Mouse (Mus musculus): ENCODE results near the gene Aff3. TPM values are rescaled to one million over a fixed set of nuclear protein-coding genes. Genes with fewer than 3 reads are reported as not detected.

The Aff3 gene
- polyA plus RNA-seq, 1 experiment from 2014 or later = 0.03 TPM

DNA sequence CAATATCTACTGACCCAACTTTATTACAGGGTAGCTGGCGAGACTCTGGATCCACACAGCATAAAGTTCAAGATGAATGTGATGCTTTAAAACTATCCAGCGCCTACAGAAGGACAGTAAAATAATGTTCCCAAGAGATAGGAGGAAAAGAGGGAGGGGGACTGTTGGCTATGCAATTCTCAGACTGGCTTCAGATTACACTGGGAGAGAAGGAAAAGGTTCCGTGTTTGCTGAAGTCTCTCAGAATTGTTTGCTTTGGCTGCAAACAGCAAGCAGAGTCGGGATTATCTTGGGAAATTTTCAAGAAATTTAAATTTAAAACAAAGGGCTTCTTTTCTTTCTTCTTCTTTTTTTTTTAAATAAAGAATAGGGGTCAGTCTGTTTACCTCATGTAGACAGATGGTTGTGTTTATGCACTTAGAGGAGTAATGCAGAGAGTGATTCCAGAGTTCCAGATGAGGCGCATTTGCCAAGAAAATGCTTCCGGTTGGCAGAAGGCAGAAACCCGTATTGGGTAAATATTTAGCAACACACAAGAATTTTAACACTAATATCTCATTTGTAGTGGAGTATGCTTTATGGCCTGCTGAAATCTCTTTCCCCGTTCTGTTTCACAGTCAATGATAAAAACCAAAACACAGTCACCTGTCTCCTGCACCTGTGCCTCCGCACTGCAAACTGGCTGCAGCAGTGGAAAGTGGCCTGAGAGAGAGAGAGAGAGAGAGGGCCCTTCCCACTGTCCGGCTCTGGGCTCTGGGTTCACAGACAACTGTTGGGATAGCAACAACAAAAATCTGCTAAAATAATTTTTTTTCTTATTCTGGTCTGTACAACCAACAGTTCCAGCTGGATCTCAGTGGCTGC lies 306.6 kb downstream of the Aff3 start:
- Histone ChIP-seq H3K36me3 (ENCODE audit: inconsistent target) (no peaks in the 10 kb centered on the region), H3K27ac (no peak overlapping the region), H3K4me3 (ENCODE audit: inconsistent target) (no peak overlapping the region), H3K79me2 (ENCODE audit: inconsistent target) (no peaks in the 10 kb centered on the region)
- 98% methylated on average over 10 of the region's 10 CpGs for WGBS (ENCODE audit: missing documents)

DNA sequence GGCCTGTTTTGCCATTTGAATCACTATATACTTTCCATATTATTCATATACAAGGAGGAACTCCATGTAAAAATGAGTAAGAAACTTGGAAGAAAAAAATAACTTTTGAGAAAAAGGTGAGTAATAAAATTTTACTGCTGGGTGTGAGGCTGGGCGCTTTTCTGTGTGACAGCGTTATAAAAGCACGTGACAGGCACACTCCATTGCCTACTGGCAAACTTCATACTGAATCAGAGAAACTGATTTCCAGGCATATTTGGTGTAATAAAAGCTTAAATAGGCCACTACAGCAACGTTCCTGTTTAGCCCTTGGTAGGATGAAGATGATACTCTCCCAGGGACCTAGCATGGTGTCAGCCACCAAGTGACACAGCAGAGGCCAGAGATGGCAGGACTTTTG lies 310.2 kb downstream of the Aff3 start:
- H3K36me3 ChIP-seq (ENCODE audit: inconsistent target) = no peaks in the 10 kb centered on the region
- 93% methylated on average over 4 of the region's 4 CpGs for WGBS (ENCODE audit: missing documents)
- no peak overlapping the region for H3K4me3 ChIP-seq (ENCODE audit: inconsistent target)
- no peaks in the 10 kb centered on the region for H3K79me2 ChIP-seq (ENCODE audit: inconsistent target)
- no peak overlapping the region for H3K27ac ChIP-seq

DNA sequence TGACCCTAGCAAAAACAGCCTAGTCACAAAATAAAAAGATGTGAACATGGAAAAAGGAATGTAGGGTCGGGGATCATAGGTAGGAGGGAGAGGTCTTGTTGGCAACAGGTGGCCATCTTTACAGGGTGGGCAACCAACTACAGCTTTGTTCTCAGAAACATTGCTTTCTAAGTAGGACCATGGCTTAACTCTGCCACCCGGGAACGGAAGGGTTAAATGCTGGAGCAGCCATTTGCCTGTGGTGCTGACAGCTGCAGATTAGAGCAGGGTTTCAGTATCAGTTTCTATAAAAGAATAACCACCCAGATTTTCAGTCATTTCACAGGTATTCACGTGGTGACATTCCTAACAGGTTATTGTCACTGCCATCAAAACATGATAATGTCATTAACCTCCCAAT lies 317.4 kb downstream of the Aff3 start:
- no peak overlapping the region for H3K4me3 ChIP-seq (ENCODE audit: inconsistent target)
- WGBS (ENCODE audit: missing documents) = 96% methylated on average over 4 of the region's 4 CpGs
- no peaks in the 10 kb centered on the region for H3K36me3 ChIP-seq (ENCODE audit: inconsistent target)

DNA sequence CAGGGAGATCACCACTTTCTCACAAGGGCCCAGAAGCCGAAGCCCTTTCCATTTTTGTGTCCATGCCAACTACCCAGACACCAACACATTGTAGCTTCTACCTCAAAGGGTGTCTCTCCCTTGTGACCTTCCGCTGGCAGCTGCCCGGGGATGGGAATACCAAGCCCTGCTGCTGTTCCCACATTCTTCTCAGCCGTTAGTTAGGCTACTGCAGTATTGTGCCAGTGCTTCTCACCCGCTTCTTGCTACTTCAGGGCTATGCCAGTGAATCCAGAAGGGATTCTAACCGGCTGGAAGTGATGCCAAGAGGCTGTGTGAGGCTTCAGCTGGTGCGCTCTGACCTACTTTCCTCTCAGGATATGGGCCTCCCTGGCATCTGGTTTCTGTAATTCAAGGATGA lies 330.5 kb downstream of the Aff3 start:
- no peak overlapping the region for H3K27ac ChIP-seq
- H3K4me3 ChIP-seq (ENCODE audit: inconsistent target) = no peak overlapping the region
- H3K36me3 ChIP-seq (ENCODE audit: inconsistent target) = no peaks in the 10 kb centered on the region
- no peaks in the 10 kb centered on the region for H3K79me2 ChIP-seq (ENCODE audit: inconsistent target)
- WGBS (ENCODE audit: missing documents) = 99% methylated on average over 7 of the region's 7 CpGs

More for the DNA sequence above, 317.4 kb downstream of the Aff3 start:
- Histone ChIP-seq H3K27ac (no peak overlapping the region), H3K79me2 (ENCODE audit: inconsistent target) (no peaks in the 10 kb centered on the region)

DNA sequence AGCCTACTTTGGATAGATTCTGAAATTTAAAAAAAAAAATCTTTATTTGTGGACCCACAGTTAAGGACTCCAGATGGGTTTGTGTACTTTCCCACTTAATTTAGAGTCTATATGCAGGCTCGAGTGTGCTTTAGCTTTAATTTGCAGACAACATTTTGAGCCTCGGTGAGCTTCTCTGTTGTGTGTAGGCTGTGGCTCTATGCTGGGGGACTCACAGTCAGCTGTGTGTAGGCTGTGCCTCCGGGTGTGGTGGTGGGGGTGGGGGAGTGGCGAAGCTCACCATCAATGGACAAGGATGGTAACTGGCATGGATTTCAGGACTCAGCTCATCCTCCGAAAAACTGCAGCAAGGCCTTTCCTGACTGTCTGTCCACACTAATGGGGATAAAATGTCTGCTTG lies 331.8 kb downstream of the Aff3 start:
- Histone ChIP-seq H3K27ac (no peak overlapping the region), H3K79me2 (ENCODE audit: inconsistent target) (no peaks in the 10 kb centered on the region), H3K36me3 (ENCODE audit: inconsistent target) (no peaks in the 10 kb centered on the region), H3K4me3 (ENCODE audit: inconsistent target) (no peak overlapping the region)
- 97% methylated on average over 5 of the region's 5 CpGs for WGBS (ENCODE audit: missing documents)

DNA sequence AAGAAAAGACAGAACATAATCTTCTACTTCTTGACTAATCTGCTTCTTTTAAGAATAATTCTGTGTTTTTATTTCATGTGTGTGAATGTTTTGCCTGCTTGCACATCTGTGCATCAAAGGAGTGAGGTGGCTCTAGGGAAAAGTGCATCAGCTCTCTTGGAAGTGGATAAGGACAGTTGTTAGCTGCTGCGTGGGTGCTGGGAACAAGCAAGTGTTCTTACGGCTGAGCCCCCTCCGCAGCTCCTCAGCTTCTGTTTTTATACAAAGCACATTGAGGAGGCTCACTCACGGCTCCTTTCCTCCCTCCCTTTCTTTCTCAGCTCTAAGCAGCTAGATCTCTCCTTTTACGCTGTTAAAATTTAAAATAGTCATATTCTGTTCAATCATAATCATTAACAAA lies 340.5 kb downstream of the Aff3 start:
- WGBS (ENCODE audit: missing documents) = 88% methylated on average over 5 of the region's 5 CpGs
- Histone ChIP-seq H3K4me3 (ENCODE audit: inconsistent target) (no peak overlapping the region), H3K27ac (no peak overlapping the region), H3K36me3 (ENCODE audit: inconsistent target) (no peaks in the 10 kb centered on the region), H3K79me2 (ENCODE audit: inconsistent target) (no peaks in the 10 kb centered on the region)

DNA sequence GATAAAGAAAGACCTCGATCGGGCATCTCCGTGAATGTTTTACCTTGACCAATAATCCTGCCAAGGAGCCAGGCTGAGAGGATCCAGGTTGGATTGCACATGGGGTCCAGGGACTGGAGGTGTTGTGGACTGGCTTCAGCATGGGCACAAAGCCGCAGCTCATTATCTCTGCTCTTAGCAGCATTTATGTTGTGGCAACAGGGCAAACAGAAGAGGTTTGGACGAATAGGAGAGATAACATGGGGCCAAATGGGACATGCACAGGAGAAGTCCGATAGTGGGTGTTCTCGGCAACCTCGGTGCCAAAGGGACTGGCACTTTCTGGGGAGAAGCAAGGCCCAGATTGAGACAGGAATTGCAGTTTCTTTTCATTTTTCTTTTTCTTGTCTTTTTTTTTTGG lies 342.9 kb downstream of the Aff3 start:
- H3K27ac ChIP-seq = no peak overlapping the region
- no peaks in the 10 kb centered on the region for H3K36me3 ChIP-seq (ENCODE audit: inconsistent target)
- no peak overlapping the region for H3K4me3 ChIP-seq (ENCODE audit: inconsistent target)
- over 99% methylated on average over 8 of the region's 8 CpGs for WGBS (ENCODE audit: missing documents)
- no peaks in the 10 kb centered on the region for H3K79me2 ChIP-seq (ENCODE audit: inconsistent target)

DNA sequence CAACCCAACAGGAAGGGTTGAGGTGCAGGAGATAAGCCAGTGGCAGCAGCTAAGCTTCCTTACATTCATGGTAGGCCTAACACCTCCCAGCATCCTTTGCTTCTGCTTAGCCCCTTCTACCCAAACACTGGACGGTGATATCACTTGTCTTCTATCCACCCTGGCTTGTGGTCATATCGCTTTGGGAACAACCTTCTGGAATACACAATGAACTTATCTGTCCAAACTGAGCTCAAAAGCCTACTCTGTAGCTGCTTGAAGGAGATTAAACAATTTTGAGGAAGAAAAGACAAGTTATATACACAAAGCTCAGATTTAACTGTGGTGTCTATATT lies 343.8 kb downstream of the Aff3 start:
- no peak overlapping the region for H3K27ac ChIP-seq
- H3K4me3 ChIP-seq (ENCODE audit: inconsistent target) = no peak overlapping the region
- 92% methylated on average over 2 of the region's 2 CpGs for WGBS (ENCODE audit: missing documents)
- no peaks in the 10 kb centered on the region for H3K79me2 ChIP-seq (ENCODE audit: inconsistent target)
- H3K36me3 ChIP-seq (ENCODE audit: inconsistent target) = no peaks in the 10 kb centered on the region

DNA sequence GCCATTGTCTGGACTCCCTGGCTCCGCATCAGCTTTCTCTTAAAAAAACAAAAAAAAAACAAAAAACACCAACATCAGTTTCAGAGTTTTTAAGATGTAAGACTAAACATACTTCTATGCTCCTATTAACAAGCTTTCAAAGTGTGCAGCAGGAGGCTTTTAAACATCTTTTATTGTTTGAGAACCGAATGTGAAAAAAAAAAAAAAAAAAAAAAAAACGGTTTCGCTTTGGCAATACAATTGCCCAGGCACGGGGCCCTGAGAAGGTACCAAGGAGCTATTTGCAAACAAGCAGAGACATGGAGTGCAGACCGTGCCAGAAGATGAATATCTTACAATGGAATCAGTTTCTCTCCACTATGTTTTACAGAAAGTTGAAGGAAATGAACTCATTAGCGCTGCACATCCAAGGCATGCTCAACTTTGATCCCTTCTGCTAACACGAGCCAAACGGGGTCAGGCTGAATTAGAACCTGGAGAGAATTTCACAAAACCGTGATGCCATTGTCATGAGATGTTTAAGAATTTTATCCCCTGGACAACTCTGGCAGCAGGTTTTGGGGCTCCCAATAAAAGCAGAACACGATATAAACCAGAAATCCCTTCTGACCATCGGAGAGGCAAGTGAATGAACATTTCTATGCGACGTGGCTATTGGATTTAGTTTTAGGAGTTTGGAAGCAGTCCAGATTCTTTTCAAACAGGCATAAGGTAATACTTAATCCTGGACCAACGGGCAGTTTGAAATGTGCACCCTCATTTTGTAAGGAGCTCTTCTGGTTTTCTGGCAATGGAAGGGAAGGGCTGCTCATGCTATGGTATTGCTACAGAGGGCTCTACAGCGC lies 344.4 kb downstream of the Aff3 start:
- H3K4me3 ChIP-seq (ENCODE audit: inconsistent target) = no peak overlapping the region
- no peak overlapping the region for H3K27ac ChIP-seq
- H3K36me3 ChIP-seq (ENCODE audit: inconsistent target) = no peaks in the 10 kb centered on the region
- WGBS (ENCODE audit: missing documents) = 88% methylated on average over 13 of the region's 16 CpGs
- H3K79me2 ChIP-seq (ENCODE audit: inconsistent target) = no peaks in the 10 kb centered on the region

DNA sequence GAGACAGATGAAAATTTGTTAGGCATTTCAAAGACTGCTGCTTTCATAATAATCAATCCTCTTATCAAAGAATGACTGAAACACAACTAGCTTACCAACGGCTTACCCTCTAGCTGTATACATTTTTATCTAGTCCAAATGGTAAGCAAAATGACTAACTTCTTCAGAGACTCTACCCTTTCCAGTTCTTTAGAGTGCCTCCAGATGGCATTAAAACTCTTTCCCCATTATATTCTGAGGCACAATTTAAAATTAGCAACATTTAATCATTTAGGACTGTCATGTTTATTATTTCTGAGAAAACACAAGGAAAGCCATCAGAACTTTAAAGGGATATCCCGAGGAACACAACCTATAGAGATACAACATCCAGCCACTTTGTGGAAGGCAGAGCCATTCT lies 346.1 kb downstream of the Aff3 start:
- 95% methylated on average over 2 of the region's 2 CpGs for WGBS (ENCODE audit: missing documents)
- Histone ChIP-seq H3K36me3 (ENCODE audit: inconsistent target) (no peaks in the 10 kb centered on the region), H3K79me2 (ENCODE audit: inconsistent target) (no peaks in the 10 kb centered on the region), H3K27ac (no peak overlapping the region), H3K4me3 (ENCODE audit: inconsistent target) (no peak overlapping the region)

DNA sequence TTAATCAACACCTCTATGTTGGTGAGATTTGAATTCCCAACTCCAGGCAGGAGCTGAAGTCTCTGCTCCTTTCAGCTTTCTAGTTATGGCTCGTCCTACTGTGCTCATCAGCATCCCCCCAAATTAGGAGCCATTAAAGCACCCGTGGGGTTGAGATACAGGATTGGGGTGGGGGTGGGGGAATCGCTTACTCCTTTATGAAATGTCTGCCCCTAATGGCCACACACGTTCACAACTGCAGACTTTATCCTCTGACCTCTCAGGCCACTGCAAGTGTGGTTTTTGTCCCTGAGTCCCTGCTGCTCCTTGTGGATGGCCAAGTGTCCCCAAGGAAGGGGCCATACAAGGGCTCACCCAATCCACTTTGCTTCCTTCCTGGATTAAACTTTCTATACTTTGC lies 348.8 kb downstream of the Aff3 start:
- no peaks in the 10 kb centered on the region for H3K79me2 ChIP-seq (ENCODE audit: inconsistent target)
- H3K36me3 ChIP-seq (ENCODE audit: inconsistent target) = no peaks in the 10 kb centered on the region
- no peak overlapping the region for H3K4me3 ChIP-seq (ENCODE audit: inconsistent target)
- no peak overlapping the region for H3K27ac ChIP-seq
- WGBS (ENCODE audit: missing documents) = 94% methylated on average over 4 of the region's 4 CpGs

DNA sequence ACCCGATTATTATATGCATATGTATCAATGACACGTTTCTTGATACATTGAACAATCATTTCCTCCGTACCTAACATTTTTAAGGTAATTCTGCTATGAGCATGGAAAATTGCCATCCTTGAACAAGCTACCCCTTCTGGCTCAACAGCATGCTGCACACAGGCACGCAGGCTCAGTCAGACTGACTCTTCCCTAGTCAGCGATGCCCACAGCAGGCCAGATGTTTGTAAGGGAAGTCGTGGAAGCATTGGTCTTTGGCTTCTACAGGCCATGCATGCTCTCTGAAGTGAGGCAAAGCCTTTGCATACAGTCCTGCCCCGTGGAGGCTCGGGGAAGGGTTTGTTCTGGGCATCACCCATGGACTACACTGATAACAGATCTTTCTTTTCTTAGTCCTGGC lies 354.3 kb downstream of the Aff3 start:
- 94% methylated on average over 8 of the region's 8 CpGs for WGBS (ENCODE audit: missing documents)
- no peak overlapping the region for H3K27ac ChIP-seq
- H3K4me3 ChIP-seq (ENCODE audit: inconsistent target) = no peak overlapping the region
- no peaks in the 10 kb centered on the region for H3K36me3 ChIP-seq (ENCODE audit: inconsistent target)
- no peaks in the 10 kb centered on the region for H3K79me2 ChIP-seq (ENCODE audit: inconsistent target)

DNA sequence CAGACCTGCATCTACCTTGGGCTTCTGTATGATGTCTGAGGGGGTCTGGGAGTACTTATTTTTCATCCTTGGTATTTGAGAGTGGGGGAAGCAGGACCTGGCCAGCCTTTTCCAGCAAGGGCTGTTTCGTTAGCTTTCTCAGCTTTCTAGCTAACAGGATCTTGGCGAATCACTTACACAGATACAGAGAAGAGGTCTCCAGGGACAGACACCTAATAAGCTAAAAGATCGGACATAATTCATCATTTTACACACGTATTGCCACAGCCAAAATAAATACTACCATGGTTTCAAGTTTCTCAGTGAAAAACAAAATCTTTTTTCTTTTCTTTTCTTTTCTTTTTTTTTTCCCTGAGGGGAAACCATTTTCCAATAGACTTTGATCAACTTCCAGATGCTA lies 354.7 kb downstream of the Aff3 start:
- 90% methylated on average over 3 of the region's 4 CpGs for WGBS (ENCODE audit: missing documents)
- H3K36me3 ChIP-seq (ENCODE audit: inconsistent target) = no peaks in the 10 kb centered on the region
- H3K27ac ChIP-seq = no peak overlapping the region
- no peak overlapping the region for H3K4me3 ChIP-seq (ENCODE audit: inconsistent target)
- H3K79me2 ChIP-seq (ENCODE audit: inconsistent target) = no peaks in the 10 kb centered on the region

DNA sequence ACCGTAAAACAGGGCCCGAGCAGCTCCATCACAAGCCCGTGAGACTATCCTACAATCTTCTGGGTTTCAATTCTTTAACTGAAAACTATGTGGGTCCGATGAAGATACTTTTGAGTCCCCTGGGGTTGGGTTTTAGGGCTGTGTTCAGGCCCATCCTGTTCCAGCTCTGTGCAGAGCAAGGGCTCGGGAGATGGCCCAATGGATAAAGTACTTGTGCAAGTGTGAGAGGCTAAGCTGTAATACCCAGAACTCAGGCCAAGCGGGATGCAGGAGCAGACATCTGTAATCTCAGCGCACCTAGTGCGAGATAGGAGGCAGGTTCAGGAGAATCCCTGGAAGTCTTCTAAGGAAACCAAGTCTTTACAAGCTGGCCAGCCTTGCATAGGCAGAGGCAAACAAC lies 355.4 kb downstream of the Aff3 start:
- Histone ChIP-seq H3K27ac (no peak overlapping the region), H3K4me3 (ENCODE audit: inconsistent target) (no peak overlapping the region), H3K36me3 (ENCODE audit: inconsistent target) (no peaks in the 10 kb centered on the region), H3K79me2 (ENCODE audit: inconsistent target) (no peaks in the 10 kb centered on the region)
- 93% methylated on average over 8 of the region's 8 CpGs for WGBS (ENCODE audit: missing documents)

DNA sequence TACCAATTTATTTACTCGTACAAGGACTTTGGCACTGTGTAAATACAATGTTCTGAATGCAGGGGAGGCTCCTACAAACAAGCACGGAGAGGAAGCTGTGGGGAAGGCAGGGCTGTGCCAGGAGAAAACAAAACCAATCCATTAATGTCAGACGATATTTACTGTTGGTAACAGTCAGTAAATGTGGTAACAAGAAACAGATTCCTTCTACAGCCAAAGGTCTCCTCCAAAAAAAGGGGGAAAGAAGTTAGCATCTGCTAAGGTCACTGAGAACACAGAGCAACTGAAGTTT lies 356.1 kb downstream of the Aff3 start:
- WGBS (ENCODE audit: missing documents) = 82% methylated on average over 3 of the region's 3 CpGs
- Histone ChIP-seq H3K4me3 (ENCODE audit: inconsistent target) (no peak overlapping the region), H3K27ac (no peak overlapping the region), H3K36me3 (ENCODE audit: inconsistent target) (no peaks in the 10 kb centered on the region), H3K79me2 (ENCODE audit: inconsistent target) (no peaks in the 10 kb centered on the region)
